Mouse (Mus musculus): Measurements from ENCODE around the gene Tmem229b.

DNA sequence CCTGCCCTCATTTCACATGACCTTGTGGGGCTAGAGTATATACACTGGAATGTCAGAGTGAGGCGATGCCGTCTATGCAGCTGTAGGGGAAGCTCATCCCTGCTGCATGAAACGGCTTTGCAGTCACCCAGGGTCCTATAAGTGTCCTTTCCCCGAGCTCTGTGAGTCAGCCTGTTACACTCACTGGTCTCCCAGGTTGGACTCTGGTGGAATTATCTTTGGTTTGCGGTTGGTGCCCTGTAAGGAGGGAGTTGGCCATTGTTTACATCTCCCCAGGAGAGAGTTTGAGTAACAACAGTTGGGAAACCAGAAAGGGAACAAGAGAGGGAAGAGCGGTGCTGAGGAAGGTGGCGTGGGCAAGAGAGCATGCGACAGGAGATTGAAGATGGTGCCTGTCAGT, 32.3 kb upstream of the Tmem229b start:
- no peak for TF ChIP-seq CTCF (IDR thresholded peaks at IDR 0.05; ENCODE audit: low read depth, low read length)
- no peak for TF ChIP-seq POLR2A (IDR thresholded peaks at IDR 0.05; ENCODE audit: borderline replicate concordance, low read depth, low read length)

Data from bone marrow macrophage, adult 2 months (primary cell).